Mouse (Mus musculus) hindbrain, postnatal 0 days (tissue): ENCODE results near the gene Tbx21. TPM values are rescaled to one million over a fixed set of nuclear protein-coding genes. Genes with fewer than 3 reads are reported as not detected.

ENCODE experiments used
- ATAC-seq: fragments of 200-750 bp; cut with Nextera tagmentation; 2 replicates; pipeline ENCODE4 v1.8.0; 2017; ENCODE audit warnings: mild to moderate bottlenecking, moderate TSS enrichment, moderate library complexity
- DNase-seq: peaks from one replicate; pipeline ENCODE4 v3.0.0-alpha.2; 2015; ENCODE audit warnings: low spot score
- H3K27ac ChIP-seq: fragments of 300-500 bp; sonication (generic); 2 replicates; pipeline ENCODE4 v1.5.1; 2014; ENCODE audit warnings: mild to moderate bottlenecking
- H3K27me3 ChIP-seq: fragments of 300-500 bp; sonication (generic); 2 replicates; pipeline ENCODE4 v1.6.1; 2014; ENCODE audit warnings: low read length, mixed read lengths; ENCODE audit not compliant: insufficient read depth
- H3K36me3 ChIP-seq: fragments of 300-500 bp; sonication (generic); 2 replicates; pipeline ENCODE4 v1.6.1; 2014; ENCODE audit warnings: low read length, mixed read lengths; ENCODE audit not compliant: insufficient read depth
- H3K4me1 ChIP-seq: fragments of 300-500 bp; sonication (generic); 2 replicates; pipeline ENCODE4 v1.6.1; 2014; ENCODE audit warnings: antibody characterized with exemption, low read length, mixed read lengths; ENCODE audit not compliant: insufficient read depth
- H3K4me2 ChIP-seq: fragments of 300-500 bp; sonication (generic); 2 replicates; pipeline ENCODE4 v1.6.1; 2014; ENCODE audit warnings: low read depth, mild to moderate bottlenecking, low read length, moderate library complexity, mixed read lengths
- H3K4me3 ChIP-seq: fragments of 300-500 bp; sonication (generic); 2 replicates; pipeline ENCODE4 v1.5.1; 2014; ENCODE audit warnings: low read length
- H3K9ac ChIP-seq: fragments of 300-500 bp; sonication (generic); replicated peaks from 2 replicates; pipeline ENCODE4 v1.6.1; 2014; ENCODE audit warnings: mild to moderate bottlenecking, low read length, moderate library complexity, mixed read lengths
- H3K9me3 ChIP-seq: fragments of 300-500 bp; sonication (generic); 2 replicates; pipeline ENCODE4 v1.6.1; 2016; ENCODE audit warnings: low read length, mixed read lengths
- CTCF ChIP-seq: IDR thresholded peaks from 2 replicates; pipeline ENCODE4 v1.5.1; 2016; ENCODE audit warnings: antibody characterized with exemption, control low read depth, low read depth
- WGBS: fragments of 180-500 bp; shearing (Covaris S2); extraction: QIAGEN DNeasy Blood & Tissue Kit; methylation state at CpG from one replicate; pipeline ENCODE4 v1.1.7; 2014; 5-methylcytosine and 5-hydroxymethylcytosine counted together
- polyA plus RNA-seq: library from polyadenylated mRNA; unstranded; fragments of >200 nt; fragmentation: Nextera tagmentation; extraction: Ambion mirVana; gene quantifications from 2 replicates; pipeline ENCODE4 v1.2.1, GENCODE M21; 2015
- total RNA-seq: library from RNA; depleted of rRNA; stranded (reverse); fragments of >200 nt; gene quantifications from 2 replicates; pipeline ENCODE4 v1.2.3, GENCODE M21; 2014

Gene Tbx21
- total and polyA plus RNA-seq, 2 experiments from 2014 or later = 0.16 to 0.89 TPM

- H3K4me3 ChIP-seq = no peak overlapping the region
- H3K27me3 ChIP-seq = no peaks in the 10 kb centered on the region
- TF ChIP-seq CTCF = no peak
- ATAC-seq (no peak), DNase-seq (no peak)
- H3K4me2 ChIP-seq = no peak overlapping the region
- no peaks in the 10 kb centered on the region for H3K4me1 ChIP-seq
- H3K9ac ChIP-seq = no peak overlapping the region
- 79% methylated on average over 12 of the region's 12 CpGs for WGBS
- no peaks in the 10 kb centered on the region for H3K9me3 ChIP-seq
- peaks cover 15% of the 10 kb centered on the region for H3K36me3 ChIP-seq
- no peak overlapping the region for H3K27ac ChIP-seq
Measured at GRCm38 (mm10) chr11:97065538-97066295, 49.4 kb downstream of the Tbx21 start.

GRCm38 (mm10) chr11:97063921-97064295 is 51.2 kb downstream of the Tbx21 start:
- Histone ChIP-seq H3K27ac (peak overlapping the region; percentile 58), H3K36me3 (peaks cover 24% of the 10 kb centered on the region), H3K9me3 (no peaks in the 10 kb centered on the region), H3K4me1 (no peaks in the 10 kb centered on the region), H3K9ac (no peak overlapping the region), H3K4me2 (no peak overlapping the region), H3K4me3 (no peak overlapping the region), H3K27me3 (no peaks in the 10 kb centered on the region)
- peak; percentile 39 for TF ChIP-seq CTCF
- WGBS = 83% methylated on average over 3 of the region's 3 CpGs
- DNase-seq (no peak), ATAC-seq (no peak)

DNA sequence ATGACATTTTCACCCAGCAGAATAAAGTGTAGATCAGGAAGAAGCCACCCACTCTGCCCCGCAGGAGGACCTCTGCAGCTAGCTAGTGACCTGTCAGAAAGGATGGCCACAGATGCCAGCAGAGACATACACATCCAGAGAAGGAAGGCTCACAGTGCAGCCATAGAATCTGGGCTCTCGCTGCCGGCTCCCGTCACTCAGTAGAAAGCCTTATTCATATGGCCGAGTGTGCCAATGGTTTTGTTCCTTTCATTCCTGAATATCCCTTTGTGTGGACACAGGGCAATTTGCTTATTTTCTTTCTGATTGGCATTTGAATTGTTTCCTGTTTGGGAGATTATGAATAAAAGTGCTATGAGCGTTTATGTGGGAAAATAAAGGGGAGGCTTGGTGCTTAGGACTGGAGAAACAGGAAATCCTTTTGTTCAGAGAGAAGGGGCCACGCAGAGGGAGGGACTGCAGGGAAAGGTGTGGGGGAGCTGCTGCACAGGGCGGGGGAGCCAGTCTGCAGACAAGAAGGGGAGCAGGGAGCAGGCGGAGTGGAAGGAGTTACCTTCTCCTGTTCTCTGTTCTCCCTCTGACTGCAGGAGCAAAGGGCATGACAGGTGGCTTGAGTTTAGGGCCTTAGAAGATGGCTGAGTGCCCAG is 51.7 kb downstream of the Tbx21 start:
- TF ChIP-seq CTCF = no peak
- Histone ChIP-seq H3K36me3 (peaks cover 24% of the 10 kb centered on the region), H3K4me2 (no peak overlapping the region), H3K27ac (peak overlapping the region; percentile 58), H3K27me3 (no peaks in the 10 kb centered on the region), H3K9ac (no peak overlapping the region), H3K4me1 (no peaks in the 10 kb centered on the region), H3K9me3 (no peaks in the 10 kb centered on the region), H3K4me3 (no peak overlapping the region)
- ATAC-seq (no peak), DNase-seq (peak; percentile 36)
- WGBS = 31% methylated on average over 9 of the region's 9 CpGs

- Histone ChIP-seq H3K36me3 (peaks cover 27% of the 10 kb centered on the region), H3K27me3 (no peaks in the 10 kb centered on the region), H3K4me1 (peaks cover 22% of the 10 kb centered on the region), H3K4me2 (peak overlapping the region; percentile 96), H3K9me3 (no peaks in the 10 kb centered on the region), H3K27ac (no peak overlapping the region), H3K9ac (peak overlapping the region; percentile 67; the same call in 1 of the 2 replicates), H3K4me3 (no peak overlapping the region)
- no peak for ATAC-seq
- TF ChIP-seq CTCF = no peak
- DNase-seq = no peak
- WGBS = 25% methylated on average over 11 of the region's 11 CpGs
Measured at GRCm38 (mm10) chr11:97052219-97052646, 62.9 kb downstream of the Tbx21 start.

GRCm38 (mm10) chr11:97050944-97051586 is 64.1 kb downstream of the Tbx21 start:
- peak overlapping the region; percentile 78 for H3K27ac ChIP-seq
- DNase-seq (peak; percentile 43), ATAC-seq (peak; percentile 59)
- no peaks in the 10 kb centered on the region for H3K9me3 ChIP-seq
- peak overlapping the region; percentile 96 for H3K4me2 ChIP-seq
- peaks cover 22% of the 10 kb centered on the region for H3K4me1 ChIP-seq
- H3K4me3 ChIP-seq = peak overlapping the region; percentile 68
- TF ChIP-seq CTCF = no peak
- peak overlapping the region; percentile 67 for H3K9ac ChIP-seq
- no peaks in the 10 kb centered on the region for H3K27me3 ChIP-seq
- 14% methylated on average over 13 of the region's 13 CpGs for WGBS
- H3K36me3 ChIP-seq = peaks cover 28% of the 10 kb centered on the region

DNA sequence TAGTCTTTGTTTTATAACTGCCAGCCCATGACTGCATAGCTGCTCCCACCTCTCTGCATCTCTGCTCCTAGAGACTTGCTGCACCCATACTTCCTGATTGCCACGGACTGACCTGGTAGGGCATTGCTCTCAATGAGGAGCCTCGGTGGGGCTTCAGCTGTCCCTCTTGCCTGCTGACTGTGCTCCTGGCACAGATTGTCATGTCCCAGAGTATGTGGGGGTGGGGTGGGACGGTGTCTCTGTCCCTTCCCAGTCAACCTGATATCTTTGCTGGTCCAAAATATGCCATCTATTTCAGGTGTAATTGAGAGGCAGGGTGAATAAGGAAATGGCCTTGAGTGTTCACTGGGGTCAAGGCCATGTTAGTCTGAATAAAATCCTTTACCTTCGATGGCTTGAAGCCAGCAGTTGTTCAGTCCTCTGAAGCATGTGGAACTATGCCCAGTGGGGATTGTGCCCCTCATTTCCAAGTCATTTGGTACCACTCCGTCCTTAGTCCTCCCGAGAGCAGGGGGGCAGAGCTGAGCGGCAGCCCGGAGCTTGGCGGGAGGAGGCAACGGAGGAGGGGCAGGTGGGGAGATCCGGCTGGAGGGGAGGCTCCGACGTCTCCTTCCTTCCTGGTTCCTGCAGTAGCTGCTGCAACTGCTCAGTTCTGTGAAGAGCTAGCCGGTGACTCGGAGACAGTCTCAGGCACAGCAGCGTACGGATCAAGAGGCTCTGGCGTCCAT is 64.8 kb downstream of the Tbx21 start, which contains the start of gene Osbpl7:
Gene Osbpl7 (plus strand): TSS at position 413 of the 728 bp plus-strand sequence.
- TF ChIP-seq CTCF = peak; percentile 57
- H3K36me3 ChIP-seq = peaks cover 25% of the 10 kb centered on the region
- DNase-seq (peak; percentile 89), ATAC-seq (peak; percentile 88)
- H3K4me3 ChIP-seq = peak within 1 kb of the TSS; percentile 68
- H3K27ac ChIP-seq = peak within 1 kb of the TSS; percentile 78
- H3K4me2 ChIP-seq = peak within 1 kb of the TSS; percentile 96
- peaks cover 22% of the 10 kb centered on the region for H3K4me1 ChIP-seq
- 4% methylated on average over 18 of the region's 18 CpGs for WGBS
- H3K9ac ChIP-seq = peak within 1 kb of the TSS; percentile 67
- H3K9me3 ChIP-seq = no peaks in the 10 kb centered on the region
- no peaks in the 10 kb centered on the region for H3K27me3 ChIP-seq
